ENCODE assay signal across 12 mouse cellular contexts in the genomic region with DNA sequence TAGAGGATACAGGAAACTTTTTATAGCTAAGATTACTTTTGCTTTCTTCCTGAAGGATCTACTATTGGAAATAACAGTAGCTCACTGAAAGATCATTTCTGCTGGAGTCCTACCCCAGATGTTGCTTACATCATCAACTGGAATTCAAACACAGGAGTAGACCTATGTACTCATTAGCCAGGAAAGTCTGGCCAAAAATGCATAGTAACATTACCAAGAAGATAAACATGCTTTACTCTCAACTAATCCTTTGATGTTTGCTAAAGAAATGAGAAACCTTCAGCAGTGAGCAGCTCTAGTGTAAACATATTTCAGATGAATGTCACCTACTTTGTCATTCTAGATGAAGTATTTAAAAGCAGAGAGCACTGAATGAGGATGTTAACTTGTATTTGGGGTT.
"Had no signal": no experiment of that assay in that cellular context is flagged by ENCODE, and none has a peak within 500 bp of the region (broad histone marks: within the 10 kb centered on the region; RNA-seq: fewer than 3 reads in every experiment).

No protein-coding gene starts in this region.

- ATAC-seq: midbrain, embryonic 13.5 days; midbrain, embryonic 15.5 days had no signal

- H3K4me2 ChIP-seq: midbrain, embryonic 11.5 days; midbrain, embryonic 13.5 days; midbrain, embryonic 15.5 days; neural tube, embryonic 12.5 days had no signal

- H3K4me1 ChIP-seq: megakaryocyte, embryonic 14.5 days; midbrain, embryonic 13.5 days; midbrain, embryonic 15.5 days; neural tube, embryonic 12.5 days had no signal

- H3K9ac ChIP-seq: liver, embryonic 14.5 days; midbrain, embryonic 13.5 days; midbrain, embryonic 15.5 days; neural tube, embryonic 12.5 days had no signal

- H3K27ac ChIP-seq: liver, embryonic 14.5 days; macrophage; midbrain, embryonic 13.5 days; midbrain, embryonic 15.5 days; neural tube, embryonic 12.5 days had no signal

- H3K9me3 ChIP-seq: megakaryocyte, embryonic 14.5 days; midbrain, embryonic 13.5 days; midbrain, embryonic 15.5 days; neural tube, embryonic 12.5 days had no signal

- H3K4me3 ChIP-seq: megakaryocyte, embryonic 14.5 days; midbrain, embryonic 13.5 days; midbrain, embryonic 15.5 days; neural tube, embryonic 12.5 days had no signal

- DNase-seq: lung, adult 2 months; right cerebral cortex, postnatal 14 days; thymus, adult 2 months; thymus, postnatal 25 days; thymus, postnatal 4 days had no signal

- H3K27me3 ChIP-seq: megakaryocyte, embryonic 14.5 days; midbrain, embryonic 13.5 days; midbrain, embryonic 15.5 days; neural tube, embryonic 12.5 days had no signal

- H3K36me3 ChIP-seq: midbrain, embryonic 13.5 days; midbrain, embryonic 15.5 days; neural tube, embryonic 12.5 days had no signal
